Mouse (Mus musculus) layer of hippocampus, adult 2 months (tissue): Measurements from ENCODE around the gene Glipr1l2. TPM values are rescaled to one million over a fixed set of nuclear protein-coding genes. Genes with fewer than 3 reads are reported as not detected.
A peak's percentile ranks its signal among the peaks of the same experiment; 100 is the strongest.

ENCODE experiments used
- DNase-seq, 2 experiments: peaks; one replicate each; pipeline ENCODE4 v3.0.0; 2022; ENCODE audit warnings: low spot score in 2 of 2
- H3K27ac ChIP-seq: fragments of 200-600 bp; 2 replicates; pipeline ENCODE4 v1.8.1; 2022
- H3K4me3 ChIP-seq: fragments of 200-600 bp; 2 replicates; pipeline ENCODE4 v1.8.1; 2022; ENCODE audit warnings: mild to moderate bottlenecking
- CTCF ChIP-seq: fragments of 200-600 bp; conservative IDR thresholded peaks from 2 replicates; pipeline ENCODE4 v1.8.1; 2022; ENCODE audit warnings: antibody characterized with exemption, mild to moderate bottlenecking, moderate library complexity
- total RNA-seq, 2 experiments: library from RNA; stranded (reverse); gene quantifications; 2 replicates each; pipeline ENCODE4 v1.2.3; 2021

Gene Glipr1l2
- total RNA-seq, 2 experiments from 2014 or later, result not detected

DNA sequence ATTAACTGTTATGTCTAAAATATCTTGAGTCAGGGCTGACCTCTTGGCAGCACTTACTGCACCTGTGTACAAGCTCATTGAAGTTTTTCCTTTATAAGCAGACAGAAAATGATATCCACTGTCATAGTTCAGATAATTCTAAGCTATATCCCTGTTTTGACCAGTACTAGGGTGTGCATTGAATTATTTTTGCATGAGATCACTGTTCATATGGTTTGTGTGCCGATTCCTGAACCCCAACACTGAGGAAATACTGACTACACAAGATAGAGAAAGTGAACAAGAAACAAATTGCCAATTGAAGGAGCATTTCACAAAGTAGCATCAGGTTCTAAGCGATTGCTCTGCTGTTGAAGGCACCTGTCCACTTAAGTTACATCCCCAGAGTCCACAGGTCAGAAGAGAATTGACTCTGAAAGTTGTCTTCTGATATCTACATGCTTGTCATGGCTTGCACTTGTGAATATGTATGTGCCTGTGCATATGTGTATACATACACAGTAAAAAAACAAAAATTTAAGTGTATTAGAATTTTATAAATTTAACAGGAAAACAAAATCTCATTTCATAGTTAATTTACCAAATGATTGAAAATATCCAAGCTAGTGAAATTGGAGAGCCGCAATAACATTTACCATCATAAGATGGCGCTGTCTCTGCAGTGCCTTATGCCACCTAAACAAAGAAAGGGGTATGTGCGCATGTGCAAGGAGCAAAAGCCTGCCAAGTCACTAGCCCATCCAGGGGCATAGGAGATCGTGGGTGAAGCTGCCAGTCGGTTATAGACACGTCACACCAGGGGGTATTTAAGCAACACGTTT is 55.1 kb downstream of the Glipr1l2 start:
- Histone ChIP-seq H3K27ac (no peak overlapping the region), H3K4me3 (peak overlapping the region; percentile 46)
- TF ChIP-seq CTCF, result peak; percentile 83
- peak; percentile 57 to 62 for DNase-seq

DNA sequence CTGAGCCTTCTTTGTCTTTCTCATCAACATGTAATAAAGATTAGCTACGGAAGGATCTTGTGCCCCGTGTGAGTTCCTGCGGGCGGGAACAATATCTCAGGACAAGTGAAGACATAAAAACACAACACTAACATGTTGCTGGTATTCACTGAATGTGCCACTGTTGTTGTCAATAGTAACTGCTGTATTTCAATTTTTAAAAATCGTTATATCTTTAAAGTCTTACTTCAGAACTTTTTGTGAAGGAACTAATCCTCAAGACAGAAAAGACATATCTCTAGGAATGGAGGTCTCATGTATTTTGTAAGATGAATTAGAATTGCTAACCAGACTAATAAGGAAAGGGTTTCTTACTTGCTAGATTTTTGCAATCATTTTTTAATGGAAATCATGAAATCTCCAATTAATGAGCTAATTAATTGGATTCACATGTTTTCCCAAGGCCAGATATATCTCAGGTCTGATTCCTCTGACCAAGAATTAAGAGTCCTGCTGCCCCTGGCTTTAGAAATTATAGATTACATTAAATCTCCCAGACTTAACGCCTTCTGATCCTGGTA is 55.8 kb downstream of the Glipr1l2 start:
- Histone ChIP-seq H3K4me3 (peak overlapping the region; percentile 46), H3K27ac (no peak overlapping the region)
- no peak for TF ChIP-seq CTCF
- DNase-seq, result no peak

DNA sequence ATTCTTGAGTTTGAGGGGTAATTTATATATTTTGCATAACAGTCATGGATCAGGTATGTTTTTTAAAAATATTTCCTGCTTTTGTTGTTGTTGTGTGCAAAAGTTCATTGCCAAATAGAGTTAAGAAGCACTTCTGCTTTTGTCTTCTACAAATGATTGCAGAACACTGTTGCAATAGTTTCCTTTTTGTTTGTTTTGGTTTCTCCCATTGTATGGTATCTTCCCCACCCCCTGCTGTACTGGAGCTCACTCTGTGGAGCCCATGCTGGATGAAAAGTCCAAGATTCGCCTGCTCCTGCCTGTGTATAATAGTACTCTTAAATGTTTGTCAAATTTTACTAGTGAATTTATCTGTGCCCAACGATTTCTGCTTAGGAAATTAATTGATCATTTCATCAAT is 56.7 kb downstream of the Glipr1l2 start:
- no peak for DNase-seq
- H3K4me3 ChIP-seq, result no peak overlapping the region
- H3K27ac ChIP-seq, result no peak overlapping the region
- no peak for TF ChIP-seq CTCF

Other genes starting within 250 kb of the Glipr1l2 start
- 10 to 100 TPM; 38.2 to 41.7 TPM for gene Krr1, start 110.7 kb upstream of the Glipr1l2 start, total RNA-seq
- gene Glipr1, start 80.7 kb upstream of the Glipr1l2 start, total RNA-seq, result 1 to 10 TPM; 1.9 to 2.8 TPM
- not detected for gene Glipr1l1, start 23.2 kb upstream of the Glipr1l2 start, total RNA-seq
- gene Glipr1l3, start 77.0 kb downstream of the Glipr1l2 start, total RNA-seq, result not detected
- gene Caps2, start 80.3 kb downstream of the Glipr1l2 start, total RNA-seq, result under 1 TPM in 1 of 2 experiments, not detected in 1; 0.26 TPM
- gene Kcnc2, start 187.8 kb downstream of the Glipr1l2 start, total RNA-seq, result 10 to 100 TPM; 80.7 to 83.5 TPM